Mouse (Mus musculus) right cerebral cortex, postnatal 4 days (tissue): ENCODE results near the gene Exoc4.

ENCODE experiments used
- DNase-seq: peaks from one replicate; pipeline ENCODE4 v3.0.0-alpha.2; 2022

Exoc4 gene

DNA sequence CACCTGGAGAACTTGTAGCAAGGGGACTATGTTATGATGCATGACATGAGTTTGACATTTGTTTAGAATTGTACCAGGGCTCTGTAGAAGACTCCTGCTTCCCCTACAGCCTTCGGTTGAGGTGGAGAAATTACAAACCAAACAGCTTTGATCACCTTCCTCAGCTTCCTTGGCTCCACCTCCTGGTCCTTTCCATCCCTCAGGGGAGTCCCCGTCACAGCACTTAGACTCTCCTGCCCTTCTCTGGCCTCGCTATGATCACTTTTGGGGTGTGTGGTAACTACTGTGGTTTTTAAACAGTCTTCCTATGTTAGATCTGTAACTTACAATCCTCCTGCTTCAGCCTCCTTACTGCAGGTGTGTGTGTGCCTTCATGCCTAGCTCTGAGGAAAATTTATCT, 434.6 kb downstream of the Exoc4 start:
- DNase-seq: no peak

DNA sequence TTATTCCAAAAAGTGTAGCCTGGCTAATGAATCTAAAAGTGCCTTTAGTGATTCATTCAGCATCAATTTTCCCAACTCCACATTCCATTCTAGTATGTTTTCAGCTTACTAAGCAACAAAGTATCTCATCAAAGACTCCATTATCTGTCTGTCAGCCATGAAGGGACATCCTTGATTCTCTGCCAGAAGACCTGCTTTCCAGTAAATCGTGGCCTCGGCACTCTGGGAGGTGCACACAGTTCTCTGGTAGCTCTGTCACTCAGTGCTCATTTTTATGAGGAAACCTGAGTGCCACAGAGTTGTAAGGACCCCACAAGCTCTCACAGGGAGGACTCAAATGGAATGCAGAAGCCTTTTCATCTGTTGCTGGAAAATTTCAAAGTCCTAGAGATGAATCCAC, 436.4 kb downstream of the Exoc4 start:
- DNase-seq: no peak

DNA sequence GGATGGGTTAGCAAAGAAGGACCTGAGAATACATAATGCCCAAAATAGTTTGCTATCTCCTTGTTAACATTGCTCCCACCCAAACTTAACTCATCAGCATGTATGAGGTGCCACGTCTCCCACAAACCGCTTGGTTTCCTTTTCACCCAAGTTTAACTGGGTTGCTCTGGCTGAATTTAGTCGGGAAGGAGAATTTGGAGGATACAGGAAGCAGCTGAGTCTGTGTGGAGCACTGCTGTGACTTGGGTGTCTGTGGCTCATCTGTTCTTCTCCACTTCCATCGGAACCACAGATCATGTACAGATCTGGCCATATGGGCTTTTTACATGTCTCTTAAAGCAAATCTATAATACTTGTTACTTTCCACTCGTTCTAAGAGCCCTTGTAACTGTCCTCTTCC, 441.7 kb downstream of the Exoc4 start:
- no peak for DNase-seq

DNA sequence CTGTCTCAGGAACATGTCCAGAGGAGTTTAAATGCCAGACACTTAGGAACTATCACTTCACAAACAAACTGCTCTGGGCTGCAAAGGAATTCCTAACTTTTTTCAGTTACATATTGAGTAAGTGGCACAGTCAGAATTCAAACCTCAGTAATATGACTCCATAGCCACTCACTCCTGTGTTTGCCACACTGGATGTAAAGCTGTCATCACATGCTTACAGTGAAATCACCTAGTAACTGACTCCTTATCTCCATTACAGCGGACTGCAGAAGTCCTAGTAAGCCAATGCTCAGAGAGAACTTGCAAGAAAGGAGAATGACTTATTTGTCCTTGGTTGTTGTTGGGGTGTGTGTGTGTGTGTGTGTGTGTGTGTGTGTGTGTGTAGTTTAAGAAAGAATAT, 448.1 kb downstream of the Exoc4 start:
- no peak for DNase-seq

DNA sequence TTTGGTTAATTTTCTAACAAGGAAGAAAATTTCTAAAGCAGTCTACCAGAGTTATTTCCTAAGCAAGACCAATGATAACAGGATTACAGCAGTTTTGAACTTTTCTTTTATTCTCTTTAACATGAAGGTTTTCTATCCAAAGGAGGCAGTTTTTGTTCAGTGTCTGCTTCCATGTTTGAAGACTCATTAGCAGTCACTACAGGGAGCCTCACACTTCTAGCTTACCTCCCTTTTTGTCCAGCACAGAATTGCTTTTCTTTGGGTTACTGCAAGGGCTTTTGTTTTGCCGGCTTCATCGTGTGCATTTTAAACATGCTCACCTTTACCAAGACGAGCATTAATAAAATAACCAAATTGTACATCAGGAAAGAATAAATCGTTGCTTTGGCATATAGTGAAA, 460.0 kb downstream of the Exoc4 start:
- no peak for DNase-seq

DNA sequence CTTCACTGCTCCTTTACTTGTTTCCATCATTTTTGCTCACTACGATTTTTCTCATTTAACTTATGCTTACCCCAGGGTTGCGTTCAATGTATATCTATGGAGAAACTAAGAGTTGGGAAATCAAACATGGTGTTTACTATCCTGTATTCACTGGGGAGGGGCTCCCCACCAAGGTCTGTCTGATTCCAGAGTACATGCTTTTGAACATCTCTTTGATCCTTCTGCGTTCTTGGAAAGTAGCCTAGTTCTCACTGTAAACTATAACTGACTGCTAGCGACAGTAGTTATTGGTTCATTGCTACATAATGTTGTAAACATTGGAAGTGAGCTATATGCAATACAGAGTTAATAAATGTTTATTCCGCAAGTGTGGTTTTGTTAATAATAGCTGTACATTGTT, 460.5 kb downstream of the Exoc4 start:
- DNase-seq: no peak

DNA sequence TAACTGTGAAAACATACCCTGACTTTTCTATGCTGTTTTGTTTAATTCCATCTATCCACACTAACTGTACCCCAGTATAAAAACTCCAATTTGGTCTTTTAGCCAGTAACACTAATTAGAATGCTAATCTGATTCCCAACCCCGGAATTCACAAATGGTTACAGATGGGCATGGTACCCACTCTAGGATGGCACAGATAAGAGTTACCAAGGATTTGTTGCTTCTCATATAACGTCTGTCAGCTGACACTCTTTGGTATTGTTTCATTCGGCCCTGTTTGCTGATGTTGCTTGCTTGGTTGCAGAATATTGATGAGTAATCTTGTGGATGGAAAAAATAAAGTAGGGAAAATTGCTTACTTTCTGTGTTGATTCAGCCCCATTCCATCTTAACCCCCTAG, 462.9 kb downstream of the Exoc4 start:
- no peak for DNase-seq

DNA sequence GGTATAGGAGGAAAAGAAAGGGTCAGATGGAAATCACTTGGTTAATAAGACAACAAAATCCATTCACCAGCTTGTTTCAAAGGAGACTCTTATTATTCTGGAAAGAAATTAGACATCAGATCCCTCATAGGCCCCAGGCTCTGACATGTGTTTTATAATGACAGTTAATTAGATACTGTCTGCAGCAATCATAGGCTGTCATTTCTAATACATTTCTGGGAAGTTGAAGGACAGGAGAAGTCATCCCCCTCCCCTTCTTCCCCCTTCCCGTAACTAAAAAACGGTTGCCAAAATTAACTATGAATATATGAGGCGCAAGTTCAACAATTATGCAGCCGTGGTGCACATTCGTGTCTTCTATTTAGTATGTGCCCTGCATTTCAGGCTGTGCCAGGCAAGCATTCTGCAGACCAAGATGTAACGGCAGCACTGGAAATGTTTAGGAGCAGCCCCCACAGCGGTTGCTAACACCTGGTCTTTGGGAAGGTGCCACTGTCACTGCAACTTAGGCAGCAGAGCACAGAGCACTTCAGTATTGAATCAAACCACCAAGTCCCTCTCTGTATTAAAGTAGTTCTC, 463.7 kb downstream of the Exoc4 start:
- DNase-seq: no peak

DNA sequence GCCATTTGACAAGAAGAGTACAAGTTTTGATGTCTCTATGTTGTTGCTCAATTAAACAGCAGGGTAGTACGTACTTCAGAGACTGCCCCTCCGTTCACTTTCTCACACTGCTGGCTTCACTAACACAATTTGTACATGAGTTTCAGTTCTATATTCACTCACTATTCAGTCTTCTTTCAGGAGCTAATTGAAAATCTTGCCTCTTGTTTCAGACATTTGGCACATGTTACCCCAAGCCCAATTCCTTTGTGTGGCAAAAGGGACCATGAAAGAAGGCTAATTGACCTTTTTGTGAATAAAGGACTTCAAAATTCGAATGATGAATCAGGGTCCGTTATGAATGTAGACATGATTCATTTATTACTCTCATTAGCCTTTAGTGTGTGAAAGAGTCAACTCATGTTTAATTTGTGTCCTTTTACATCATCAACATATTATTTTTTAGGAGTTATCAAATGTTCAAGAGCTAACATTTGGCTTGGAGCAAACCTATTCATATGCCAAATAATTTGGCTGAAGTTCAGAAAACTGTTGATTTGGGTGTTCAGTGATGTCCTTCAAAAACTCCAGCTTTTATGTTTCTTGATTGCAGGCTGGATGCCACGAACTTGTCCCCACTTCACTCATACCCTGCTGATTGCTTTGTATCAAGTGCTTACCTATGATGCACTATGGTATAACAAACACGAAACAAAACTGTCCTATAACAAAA, 467.5 kb downstream of the Exoc4 start:
- no peak for DNase-seq

DNA sequence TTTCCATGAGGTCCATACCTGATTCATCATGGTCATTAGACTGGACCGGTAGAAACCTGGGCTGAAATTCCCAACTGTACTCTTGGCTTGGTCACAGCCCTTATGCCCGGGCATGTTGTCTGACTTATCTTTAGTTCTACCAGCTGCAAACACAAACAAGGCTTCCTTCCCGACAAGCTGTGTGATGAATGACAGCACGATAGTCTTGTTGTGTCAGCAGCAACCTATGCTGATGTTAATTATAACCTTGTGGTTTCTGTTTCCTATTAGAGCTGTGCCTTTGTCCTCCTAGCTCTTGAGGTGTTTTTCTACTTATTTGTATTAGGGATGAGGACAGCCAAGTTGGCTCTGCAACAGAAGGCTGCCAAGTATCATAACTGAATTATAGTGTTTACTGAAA, 472.3 kb downstream of the Exoc4 start:
- DNase-seq: no peak

DNA sequence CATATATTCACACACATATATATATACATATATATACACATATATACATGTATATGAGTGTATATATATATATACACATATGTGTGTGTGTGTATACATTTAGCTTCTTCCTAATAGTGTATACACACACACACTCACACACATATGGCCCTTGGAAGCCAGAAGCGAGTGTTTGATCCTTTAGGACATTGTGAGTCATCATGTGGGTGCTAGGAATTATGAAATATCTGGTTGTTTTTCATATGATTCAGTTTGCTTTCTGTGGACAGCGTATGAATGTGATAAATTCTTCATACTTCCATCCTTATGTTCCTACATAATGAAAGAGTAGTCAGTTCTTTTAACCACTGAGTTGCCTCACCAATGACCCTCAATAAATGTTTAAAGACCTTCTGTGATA, 473.9 kb downstream of the Exoc4 start:
- DNase-seq: no peak

DNA sequence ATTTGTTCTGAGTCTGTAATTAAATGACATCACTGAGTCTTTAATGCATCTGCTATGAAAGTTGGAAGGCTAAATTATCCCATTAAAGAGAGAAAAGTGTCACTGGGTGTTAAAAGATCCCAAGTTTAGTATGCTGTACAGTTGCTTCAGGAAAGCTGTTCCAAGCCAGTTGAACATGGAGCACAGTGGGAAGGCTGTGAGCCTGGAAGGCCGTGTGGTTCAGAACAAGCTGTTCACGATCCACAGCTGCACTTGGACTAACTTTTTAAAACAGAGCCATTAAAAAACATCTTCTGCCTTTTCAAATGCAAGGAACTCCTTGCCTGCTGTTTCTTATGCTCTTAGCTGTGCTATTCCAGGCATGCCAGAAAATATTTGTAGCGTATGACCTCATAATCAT, 475.7 kb downstream of the Exoc4 start:
- no peak for DNase-seq

DNA sequence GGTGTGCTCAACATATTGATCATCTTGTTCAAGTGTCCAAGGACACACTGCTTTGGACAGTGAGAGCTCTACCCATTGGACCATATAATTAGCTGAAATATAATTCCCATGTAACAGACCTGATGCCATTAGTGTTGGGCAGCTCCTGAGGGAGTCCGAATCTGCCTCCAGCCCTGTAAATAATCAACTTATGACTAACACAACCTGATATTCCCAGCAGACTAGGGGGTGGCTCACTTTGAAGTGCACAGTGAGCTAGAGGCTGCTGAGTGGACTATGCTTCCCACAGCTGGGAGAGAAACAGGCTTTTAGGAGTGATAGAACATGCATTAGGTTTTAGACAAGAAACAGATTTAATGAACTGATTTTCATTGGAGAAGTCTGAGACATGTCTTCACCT, 478.4 kb downstream of the Exoc4 start:
- DNase-seq: no peak

DNA sequence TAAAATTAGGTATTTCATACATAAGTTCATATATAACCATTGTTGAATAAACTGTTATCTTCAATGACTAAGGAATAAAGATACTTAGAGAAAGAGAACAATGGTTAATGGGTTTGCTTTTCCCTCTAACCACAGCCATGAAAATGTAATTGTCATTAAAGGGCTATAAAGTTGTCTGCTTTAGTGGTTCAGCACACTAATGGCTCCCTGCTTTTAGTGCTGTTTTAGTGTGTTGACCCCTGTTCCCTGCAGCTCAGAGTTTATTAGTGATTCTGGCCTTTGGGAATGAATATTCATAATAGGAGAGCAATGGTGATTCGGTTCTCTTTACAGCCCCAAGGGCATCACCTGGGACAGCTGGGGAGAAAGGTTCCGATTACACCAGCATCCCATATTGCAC, 483.3 kb downstream of the Exoc4 start:
- no peak for DNase-seq

DNA sequence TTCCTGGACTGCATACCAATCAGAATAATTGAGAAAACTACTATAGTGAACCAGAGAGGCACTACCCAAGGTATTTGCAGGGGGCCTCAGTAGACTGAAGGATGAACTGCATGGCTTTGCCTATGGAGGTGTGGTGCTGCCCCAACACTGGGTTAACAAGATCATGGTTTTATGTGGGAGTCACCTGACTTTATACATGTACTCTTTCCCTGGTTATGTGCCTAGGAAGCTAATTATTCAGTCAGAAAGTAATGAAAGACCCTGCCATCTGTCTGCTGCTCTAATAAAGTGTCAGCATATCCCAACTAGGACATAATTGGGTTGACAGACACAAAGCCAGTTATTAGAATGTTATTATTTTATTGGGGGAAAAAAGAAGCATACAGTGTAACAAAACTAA, 484.7 kb downstream of the Exoc4 start:
- DNase-seq: no peak

DNA sequence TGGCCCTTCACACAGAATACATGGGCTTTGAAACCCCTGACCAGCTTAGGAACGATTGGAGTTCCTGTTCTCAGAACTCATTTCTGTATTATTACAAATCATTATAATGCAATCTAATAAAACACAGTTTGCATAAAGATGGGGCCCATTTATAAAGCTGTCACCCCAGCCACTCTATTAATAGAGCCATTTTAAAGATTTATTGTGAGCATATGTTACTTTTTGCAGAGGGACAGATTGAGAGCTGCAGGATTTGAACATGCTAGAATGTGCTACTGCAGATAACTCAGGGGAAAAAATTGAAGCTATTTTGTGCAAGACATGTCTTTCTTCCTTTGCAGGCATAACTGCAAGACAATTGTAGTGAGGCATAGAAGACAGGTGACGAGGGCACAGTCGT, 485.1 kb downstream of the Exoc4 start:
- DNase-seq: no peak

DNA sequence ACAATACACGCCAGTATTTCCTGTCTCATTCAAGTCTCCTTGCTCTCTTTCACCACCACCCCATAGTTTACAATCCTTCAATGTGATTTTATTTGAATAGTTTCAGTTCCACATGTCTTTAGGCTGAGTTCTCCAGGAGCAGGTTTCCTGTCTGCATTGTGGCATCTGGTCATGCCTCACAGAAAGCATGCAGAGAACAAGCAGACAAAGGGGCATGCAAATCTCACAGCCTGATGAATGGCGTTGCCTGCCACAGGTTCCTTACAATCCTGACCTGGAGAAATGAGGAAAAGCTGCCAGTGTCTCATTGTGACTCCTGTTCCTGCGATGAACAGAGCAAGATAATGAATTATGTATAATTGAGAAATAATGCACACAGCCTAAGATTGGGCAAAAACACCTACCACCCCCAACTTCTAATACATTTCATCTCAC, 490.0 kb downstream of the Exoc4 start:
- no peak for DNase-seq

DNA sequence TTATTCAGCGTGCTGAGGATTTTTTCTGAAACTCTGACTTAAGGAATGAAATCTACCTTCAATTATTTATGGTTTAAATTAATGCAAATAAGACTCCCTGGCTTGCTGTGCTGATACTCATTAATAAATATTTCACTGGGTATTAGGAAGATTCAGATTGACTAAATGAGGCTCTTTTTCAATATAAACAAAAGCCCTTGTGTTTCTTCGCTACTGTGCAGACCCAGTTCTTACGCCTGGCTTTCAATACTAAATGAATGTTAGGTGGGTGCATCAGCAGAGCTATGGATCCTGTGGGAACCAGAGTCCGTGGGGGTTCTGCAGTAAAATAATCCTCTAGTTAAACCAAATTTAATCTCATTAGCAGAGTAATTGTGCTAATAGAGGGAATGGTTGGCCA, 490.4 kb downstream of the Exoc4 start:
- no peak for DNase-seq

DNA sequence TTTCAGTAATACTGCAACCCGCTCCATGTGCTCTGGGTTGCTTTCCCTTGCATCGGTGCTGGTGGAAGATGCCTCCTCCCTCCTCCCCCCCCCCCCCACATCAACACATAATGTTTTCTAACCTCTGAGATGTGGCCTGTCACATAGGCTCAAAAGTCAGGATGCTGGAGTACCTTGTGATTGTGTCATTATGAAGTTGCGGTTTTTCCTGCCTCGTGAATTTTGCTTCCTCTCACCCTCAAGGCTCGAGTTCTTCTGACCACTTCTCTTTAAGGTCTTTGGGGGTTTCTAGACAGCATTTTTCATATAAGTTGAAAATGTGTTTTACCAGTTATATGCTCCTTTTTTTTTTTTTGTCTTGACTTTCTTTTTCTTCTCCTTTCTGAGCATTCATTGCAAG, 507.1 kb downstream of the Exoc4 start:
- no peak for DNase-seq

DNA sequence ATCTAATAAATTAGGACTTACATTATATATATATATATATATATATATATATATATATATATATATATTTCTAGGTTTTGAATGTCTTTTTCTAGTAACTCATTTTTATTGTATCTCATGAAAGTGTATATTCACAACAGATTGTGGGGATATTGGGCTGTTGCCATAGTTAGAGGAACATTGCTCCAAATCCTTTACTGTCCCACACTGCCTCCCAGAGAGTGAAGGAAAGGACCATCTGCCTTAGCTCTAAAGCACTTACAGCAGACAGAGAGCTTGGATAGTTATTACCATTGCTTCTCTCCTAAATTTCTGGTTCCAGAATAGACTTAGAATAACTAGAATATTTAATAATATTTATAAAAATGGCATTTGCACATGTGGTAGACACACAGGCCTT, 512.7 kb downstream of the Exoc4 start:
- DNase-seq: no peak

DNA sequence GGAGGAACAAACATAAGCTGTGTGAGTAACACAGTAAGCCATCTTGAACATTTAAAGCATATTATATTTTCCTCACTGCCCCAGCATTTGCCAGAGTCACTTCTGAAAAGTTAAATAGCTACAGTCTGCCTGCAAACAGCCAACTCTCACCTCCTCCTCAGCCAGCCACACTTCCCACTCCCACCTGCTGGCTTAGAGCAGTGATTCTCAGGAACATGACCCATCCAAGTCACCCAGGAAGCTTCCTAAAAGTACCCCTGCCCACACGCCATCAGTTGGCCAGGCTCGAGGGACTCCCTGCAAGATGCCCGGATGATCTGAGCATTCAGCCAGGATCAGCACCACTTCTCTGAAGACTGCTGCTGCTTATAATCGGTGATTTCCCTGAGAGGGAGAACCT, 514.4 kb downstream of the Exoc4 start:
- DNase-seq: no peak

DNA sequence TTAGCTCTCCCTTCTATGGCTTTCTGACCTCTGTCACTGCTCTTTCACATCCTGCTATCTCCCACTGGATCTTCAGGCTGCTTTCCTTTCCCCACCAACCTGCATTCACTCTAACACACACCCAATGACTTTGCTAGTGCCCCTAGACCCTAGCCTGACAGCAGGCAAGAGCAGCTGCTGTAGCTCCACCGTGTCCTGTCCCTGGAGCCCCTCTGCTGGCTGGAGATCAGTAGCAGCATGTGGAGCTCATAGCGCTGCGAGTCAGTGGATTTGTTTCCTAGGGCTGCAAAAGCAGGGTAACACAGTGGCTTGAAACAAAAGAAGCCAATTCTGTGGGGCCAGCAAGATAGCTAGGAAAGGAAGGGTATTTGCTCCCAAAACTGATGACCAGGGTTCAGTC, 515.1 kb downstream of the Exoc4 start:
- no peak for DNase-seq

DNA sequence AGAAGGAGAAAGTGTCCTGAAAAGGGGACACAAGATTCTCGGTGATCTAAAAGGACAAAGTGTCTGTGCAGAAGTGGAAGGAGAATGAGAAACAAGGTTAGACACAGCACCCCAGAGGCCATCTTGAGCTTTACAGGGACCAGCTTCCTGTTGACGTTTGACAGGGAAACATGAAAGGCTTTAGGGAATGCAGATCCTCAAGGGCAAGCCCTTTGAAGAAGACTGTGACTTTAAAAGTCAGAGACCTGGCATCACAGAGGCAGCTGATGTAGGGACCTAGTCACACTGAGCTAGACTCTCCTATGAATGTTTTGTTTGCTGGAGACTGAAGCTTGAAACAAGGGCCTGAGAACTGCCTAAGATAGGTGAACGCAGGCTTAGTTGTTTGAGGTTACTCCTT, 520.4 kb downstream of the Exoc4 start:
- no peak for DNase-seq

DNA sequence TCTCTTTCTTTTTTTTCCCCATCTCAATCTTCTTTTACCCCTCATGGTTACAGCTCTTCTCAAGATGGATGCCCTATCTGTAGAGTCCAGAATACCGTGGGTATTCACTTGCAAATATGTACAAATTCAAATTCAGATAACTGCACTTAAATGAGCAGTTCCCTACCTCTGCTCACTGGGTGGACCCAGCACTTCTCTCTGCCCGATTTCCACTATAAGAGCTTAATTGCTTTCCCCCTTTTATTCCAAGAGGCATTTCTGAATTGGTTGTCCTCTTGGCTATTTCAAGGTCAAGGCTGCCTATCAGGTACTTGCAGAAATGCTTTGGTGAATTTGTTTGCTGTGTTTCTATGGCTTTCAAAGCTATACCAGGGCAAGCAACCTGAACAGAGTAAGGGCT, 521.1 kb downstream of the Exoc4 start:
- no peak for DNase-seq

DNA sequence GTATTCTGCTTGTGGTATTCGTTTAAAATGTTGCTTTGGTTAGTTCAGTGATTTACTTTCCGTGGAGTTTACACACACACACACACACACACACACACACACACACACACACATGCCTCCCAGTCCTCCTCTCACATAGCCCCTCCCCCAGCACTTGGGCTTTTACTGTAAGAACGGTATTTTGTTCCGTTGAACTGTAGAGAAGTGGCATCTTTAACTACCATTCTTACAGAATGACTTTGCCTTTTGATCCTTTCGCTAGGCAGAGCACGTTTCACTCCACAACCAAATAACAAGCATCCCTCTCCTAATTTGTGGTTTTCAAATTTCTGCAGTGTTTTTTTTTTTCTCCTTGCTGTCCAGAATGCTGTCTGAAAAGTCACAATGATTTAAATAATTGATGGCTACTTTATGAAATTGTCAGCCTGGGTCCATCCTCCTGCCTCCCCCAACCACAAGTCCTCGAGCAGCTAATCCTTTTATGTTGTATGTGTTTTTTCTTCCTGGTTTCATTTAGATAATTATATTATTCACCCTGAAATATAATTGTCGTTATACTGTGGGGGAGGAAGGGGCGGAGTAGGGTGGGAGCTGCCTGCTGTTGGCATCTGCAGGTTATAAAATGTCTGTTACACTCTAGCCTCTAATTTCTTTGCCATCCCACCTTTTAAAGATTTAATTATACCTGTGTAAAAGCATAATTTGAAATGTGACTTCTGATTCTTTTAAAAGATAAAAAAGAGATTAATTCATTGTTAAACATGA, 523.8 kb downstream of the Exoc4 start:
- DNase-seq: no peak
